Mouse (Mus musculus): ENCODE results near the gene Edil3.

GRCm38 (mm10) chr13:89197019-89197418 lies 375.7 kb downstream of the Edil3 start:
- no peak for TF ChIP-seq GATA1 (IDR thresholded peaks at IDR 0.05; ENCODE audit: borderline replicate concordance, low read length)
- no peak for TF ChIP-seq FLI1 (IDR thresholded peaks at IDR 0.05; ENCODE audit: low read length)
